Mouse (Mus musculus): Measurements from ENCODE around the gene Fgf15. TPM values are rescaled to one million over a fixed set of nuclear protein-coding genes. Genes with fewer than 3 reads are reported as not detected.
"Not testable (repeated sequence)": the region's sequence is repeated elsewhere in the genome, so short reads cannot be mapped to it uniquely, and the experiment has no call there.

Fgf15 gene
- polyA plus RNA-seq, 1 experiment from 2014 or later, result 0.35 TPM

DNA sequence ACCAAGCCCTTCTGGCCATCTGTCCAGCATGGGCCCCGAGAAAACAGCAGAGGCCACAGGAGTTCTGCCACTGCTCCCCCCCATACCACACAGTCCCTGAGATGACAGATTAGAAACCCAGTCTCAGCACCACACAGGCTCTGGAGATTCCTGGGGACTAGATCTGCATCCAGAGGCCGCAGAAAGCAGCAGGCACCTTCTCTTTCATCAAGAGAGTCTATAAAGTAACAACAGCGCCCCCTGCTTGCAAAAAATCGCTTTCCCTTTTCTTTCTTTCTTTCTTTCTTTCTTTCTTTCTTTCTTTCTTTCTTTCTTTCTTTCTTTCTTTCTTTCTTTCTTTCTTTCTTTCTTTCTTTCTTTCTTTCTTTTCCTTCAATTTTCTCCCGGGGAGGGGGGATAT lies 2.1 kb upstream of the Fgf15 start:
- no peak overlapping the region for H3K27ac ChIP-seq
- H3K36me3 ChIP-seq, result no peaks in the 10 kb centered on the region
- peaks cover 84% of the 10 kb centered on the region for H3K27me3 ChIP-seq (ENCODE audit: low read depth, poor library complexity, severe bottlenecking)
- peak; percentile 49 for DNase-seq (ENCODE audit: low spot score)
- no peak overlapping the region for H3K4me3 ChIP-seq
- H3K9me3 ChIP-seq (replicated peaks), result no peaks in the 10 kb centered on the region
- H3K4me1 ChIP-seq, result peaks cover 27% of the 10 kb centered on the region
- WGBS, result 2% methylated on average over 5 of the region's 5 CpGs

- H3K27ac ChIP-seq, result no peak overlapping the region
- WGBS, result 5% methylated on average over 4 of the region's 4 CpGs
- peak overlapping the region; percentile 56; the same call in 1 of the 2 replicates for H3K4me3 ChIP-seq
- H3K9me3 ChIP-seq (replicated peaks), result no peaks in the 10 kb centered on the region
- H3K36me3 ChIP-seq, result no peaks in the 10 kb centered on the region
- H3K4me1 ChIP-seq, result peaks cover 27% of the 10 kb centered on the region
- peaks cover 84% of the 10 kb centered on the region for H3K27me3 ChIP-seq (ENCODE audit: low read depth, poor library complexity, severe bottlenecking)
- DNase-seq (ENCODE audit: low spot score), result peak; percentile 42
These were observed 1.6 kb upstream of the Fgf15 start for GRCm38 (mm10) chr7:144894706-144895105.

DNA sequence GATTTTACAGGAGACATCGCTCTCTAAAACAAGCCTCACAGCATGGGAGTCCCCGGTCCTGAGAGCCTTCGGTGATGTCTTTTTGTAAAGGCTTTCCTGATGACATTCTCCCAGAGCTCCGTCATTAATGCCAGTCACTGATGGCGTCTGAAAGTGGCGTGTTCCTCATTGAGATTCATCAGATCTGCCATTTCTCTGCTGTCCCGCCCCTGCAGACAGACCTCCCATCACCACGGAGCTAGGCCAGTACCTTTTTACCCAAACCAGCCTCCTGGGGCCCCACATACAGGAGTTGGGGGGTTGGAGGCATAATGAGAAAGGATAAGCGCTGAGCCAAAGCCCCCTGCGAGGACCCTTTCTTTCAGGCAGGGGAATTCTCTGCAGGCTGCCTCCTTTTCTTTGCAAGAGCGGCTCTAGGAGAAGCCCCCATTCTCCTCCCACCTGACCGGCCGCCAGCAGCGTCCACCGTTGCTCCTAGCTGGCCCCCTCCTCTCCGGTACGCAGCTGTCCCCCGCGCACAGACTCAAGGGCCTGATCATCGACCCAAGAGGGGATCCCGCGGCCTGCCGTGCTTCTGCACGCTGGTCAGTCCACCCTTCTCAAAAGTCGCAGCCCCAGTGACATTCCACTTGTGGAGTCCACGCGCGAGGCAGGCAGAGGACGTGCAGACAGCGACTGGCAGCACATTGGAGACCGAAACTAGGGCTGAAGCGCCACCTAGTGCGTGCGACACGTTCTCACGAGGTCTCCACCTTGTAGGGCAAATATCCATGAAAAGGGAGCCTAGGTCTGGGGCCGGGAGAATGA lies 823 bp upstream of the Fgf15 start:
- under 1% methylated on average over 37 of the region's 37 CpGs for WGBS

DNA sequence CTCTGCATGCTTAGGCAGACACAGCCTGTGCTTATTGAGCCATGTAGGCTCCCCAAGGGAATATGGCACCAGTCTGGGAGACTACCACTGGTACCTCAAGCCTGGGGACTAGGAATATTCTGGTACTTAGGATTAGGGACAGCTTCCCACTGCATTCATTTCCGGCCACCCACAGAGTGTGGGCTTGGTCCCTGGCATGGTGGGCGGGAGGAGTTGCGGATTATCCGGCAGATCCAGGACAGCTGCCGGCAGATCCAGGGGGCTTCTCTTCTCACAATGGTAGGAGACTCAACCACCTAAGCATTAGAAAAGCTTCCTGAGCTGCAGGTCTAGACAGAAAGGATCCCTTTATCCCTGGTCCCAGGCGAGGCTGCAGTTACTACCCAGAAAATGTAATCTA lies 2.2 kb downstream of the Fgf15 start:
- Histone ChIP-seq H3K4me3 (no peak overlapping the region), H3K9me3 (replicated peaks) (no peaks in the 10 kb centered on the region), H3K36me3 (no peaks in the 10 kb centered on the region), H3K27ac (no peak overlapping the region), H3K4me1 (peaks cover 27% of the 10 kb centered on the region), H3K27me3 (ENCODE audit: low read depth, poor library complexity, severe bottlenecking) (peaks cover 79% of the 10 kb centered on the region)
- 50% methylated on average over 6 of the region's 6 CpGs for WGBS
- DNase-seq (ENCODE audit: low spot score), result no peak

More for the DNA sequence above, 823 bp upstream of the Fgf15 start:
- no peaks in the 10 kb centered on the region for H3K9me3 ChIP-seq (replicated peaks)
- H3K4me3 ChIP-seq, result peak overlapping the region; percentile 56
- DNase-seq (ENCODE audit: low spot score), result peak; percentile 83
- peaks cover 27% of the 10 kb centered on the region for H3K4me1 ChIP-seq
- H3K27ac ChIP-seq, result 0 out of 2 replicates have a peak overlapping the region, but pooled peaks have one; percentile 34
- H3K27me3 ChIP-seq (ENCODE audit: low read depth, poor library complexity, severe bottlenecking), result peaks cover 84% of the 10 kb centered on the region
- no peaks in the 10 kb centered on the region for H3K36me3 ChIP-seq

GRCm38 (mm10) chr7:144905514-144905913 lies 9.2 kb downstream of the Fgf15 start:
- WGBS, result 90% methylated on average over 3 of the region's 3 CpGs
- peaks cover 17% of the 10 kb centered on the region; the same call in 1 of the 2 replicates for H3K27me3 ChIP-seq (ENCODE audit: low read depth, poor library complexity, severe bottlenecking)
- not testable (repeated sequence) for H3K9me3 ChIP-seq (replicated peaks); DNase-seq (ENCODE audit: low spot score); H3K4me3 ChIP-seq; H3K4me1 ChIP-seq; H3K27ac ChIP-seq; H3K36me3 ChIP-seq

DNA sequence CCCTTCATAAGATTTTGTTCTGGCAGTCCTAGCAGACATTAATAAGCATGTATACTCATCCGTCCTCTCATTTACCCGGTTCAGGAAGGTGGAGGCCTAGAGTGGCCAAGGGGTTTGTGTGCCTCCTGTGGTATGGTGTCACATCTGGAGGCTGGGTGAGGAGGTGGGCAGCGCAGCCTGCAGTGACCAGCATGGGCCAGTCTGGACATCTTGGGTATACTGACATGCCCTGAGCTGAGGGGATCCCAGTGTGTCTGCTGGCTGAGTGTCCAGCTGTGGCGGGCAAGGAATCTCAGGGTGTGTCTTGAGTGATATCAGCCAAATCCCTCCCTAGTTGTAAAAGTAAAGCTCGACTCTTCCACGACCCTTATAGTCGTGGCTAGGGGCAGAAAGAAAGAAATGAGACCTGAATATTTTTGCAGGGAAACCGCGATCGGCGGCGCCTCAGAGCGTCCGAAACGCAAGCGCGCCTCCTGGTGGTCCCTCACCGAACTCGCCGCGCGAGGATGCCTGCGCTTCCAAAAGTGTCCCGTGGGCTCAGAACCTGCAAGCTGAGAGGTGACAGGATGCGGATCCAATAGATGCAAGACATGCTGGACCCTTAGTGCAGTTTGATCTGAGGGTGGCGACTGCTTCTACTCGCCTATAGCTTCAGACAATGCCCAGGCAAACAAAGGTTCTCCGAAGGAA lies 10.5 kb downstream of the Fgf15 start:
- H3K36me3 ChIP-seq, result no peaks in the 10 kb centered on the region
- peak; percentile 87 for DNase-seq (ENCODE audit: low spot score)
- peak overlapping the region; percentile 23; the same call in 1 of the 2 replicates for H3K4me3 ChIP-seq
- H3K9me3 ChIP-seq (replicated peaks), result no peaks in the 10 kb centered on the region
- no peak overlapping the region for H3K27ac ChIP-seq
- H3K4me1 ChIP-seq, result peaks cover 4% of the 10 kb centered on the region; the same call in 1 of the 2 replicates
- WGBS, result 12% methylated on average over 28 of the region's 28 CpGs
- H3K27me3 ChIP-seq (ENCODE audit: low read depth, poor library complexity, severe bottlenecking), result 0 out of 2 replicates have a peak, but pooled peaks cover 5% of the 10 kb centered on the region

GRCm38 (mm10) chr7:144907793-144908192 lies 11.5 kb downstream of the Fgf15 start:
- H3K36me3 ChIP-seq, result no peaks in the 10 kb centered on the region
- H3K4me3 ChIP-seq, result no peak overlapping the region
- DNase-seq (ENCODE audit: low spot score), result no peak
- H3K9me3 ChIP-seq (replicated peaks), result no peaks in the 10 kb centered on the region
- 14% methylated on average over 8 of the region's 8 CpGs for WGBS
- H3K4me1 ChIP-seq, result peaks cover 4% of the 10 kb centered on the region; the same call in 1 of the 2 replicates
- H3K27ac ChIP-seq, result no peak overlapping the region
- 0 out of 2 replicates have a peak, but pooled peaks cover 5% of the 10 kb centered on the region for H3K27me3 ChIP-seq (ENCODE audit: low read depth, poor library complexity, severe bottlenecking)

- Histone ChIP-seq H3K4me3 (no peak overlapping the region), H3K36me3 (no peaks in the 10 kb centered on the region), H3K27ac (no peak overlapping the region), H3K4me1 (peaks cover 4% of the 10 kb centered on the region; the same call in 1 of the 2 replicates), H3K9me3 (replicated peaks) (no peaks in the 10 kb centered on the region), H3K27me3 (ENCODE audit: low read depth, poor library complexity, severe bottlenecking) (0 out of 2 replicates have a peak, but pooled peaks cover 5% of the 10 kb centered on the region)
- DNase-seq (ENCODE audit: low spot score), result no peak
- WGBS, result 28% methylated on average over 7 of the region's 7 CpGs
These were observed 12.4 kb downstream of the Fgf15 start for GRCm38 (mm10) chr7:144908705-144909104.

DNA sequence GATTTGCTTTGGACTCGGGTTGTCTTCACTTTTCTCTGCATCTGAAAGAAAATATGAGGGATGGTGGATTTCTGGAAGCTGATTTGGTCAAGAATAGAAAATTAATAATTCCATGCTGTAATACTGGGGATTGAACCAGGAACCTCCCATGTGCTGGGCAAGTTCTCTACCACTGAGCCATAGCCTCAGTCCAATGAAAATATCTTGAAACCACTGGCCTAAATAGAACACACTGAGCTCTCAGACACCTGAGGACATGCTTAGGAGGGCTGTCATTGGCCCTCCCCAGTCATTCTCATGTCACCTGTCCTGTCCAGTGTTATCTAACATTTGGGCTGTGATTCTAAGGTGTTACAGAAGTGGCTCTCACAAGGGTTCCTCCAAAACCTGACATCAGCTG lies 14.8 kb downstream of the Fgf15 start:
- Histone ChIP-seq H3K27me3 (ENCODE audit: low read depth, poor library complexity, severe bottlenecking) (0 out of 2 replicates have a peak, but pooled peaks cover 5% of the 10 kb centered on the region), H3K4me1 (peaks cover 13% of the 10 kb centered on the region), H3K27ac (no peak overlapping the region), H3K36me3 (no peaks in the 10 kb centered on the region), H3K4me3 (no peak overlapping the region), H3K9me3 (replicated peaks) (no peaks in the 10 kb centered on the region)
- WGBS, result 80% methylated on average over 1 of the region's 1 CpGs
- no peak for DNase-seq (ENCODE audit: low spot score)

DNA sequence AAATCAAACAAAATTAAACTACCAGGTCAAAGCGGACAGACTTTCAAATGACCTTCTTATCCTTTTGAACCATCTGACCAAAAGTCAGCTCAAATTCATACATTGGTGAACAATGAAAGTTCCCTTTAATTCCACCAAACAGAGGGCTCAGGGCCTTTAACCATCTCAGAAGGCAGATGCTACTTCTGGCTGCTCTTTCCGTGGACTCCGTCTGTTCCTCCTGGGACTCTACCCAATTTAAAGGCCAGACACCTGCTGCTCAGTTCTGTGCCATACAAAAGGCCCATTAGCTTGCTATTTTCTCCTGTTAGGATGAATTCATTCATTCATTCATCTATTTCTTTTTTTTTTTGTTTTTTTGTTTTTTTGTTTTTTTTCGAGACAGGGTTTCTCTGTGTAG lies 16.6 kb downstream of the Fgf15 start:
- Histone ChIP-seq H3K27ac (no peak overlapping the region), H3K27me3 (ENCODE audit: low read depth, poor library complexity, severe bottlenecking) (0 out of 2 replicates have a peak, but pooled peaks cover 5% of the 10 kb centered on the region), H3K36me3 (0 out of 2 replicates have a peak, but pooled peaks cover 5% of the 10 kb centered on the region), H3K4me3 (no peak overlapping the region), H3K9me3 (replicated peaks) (no peaks in the 10 kb centered on the region), H3K4me1 (peaks cover 10% of the 10 kb centered on the region)
- no peak for DNase-seq (ENCODE audit: low spot score)
- 83% methylated on average over 4 of the region's 4 CpGs for WGBS

DNA sequence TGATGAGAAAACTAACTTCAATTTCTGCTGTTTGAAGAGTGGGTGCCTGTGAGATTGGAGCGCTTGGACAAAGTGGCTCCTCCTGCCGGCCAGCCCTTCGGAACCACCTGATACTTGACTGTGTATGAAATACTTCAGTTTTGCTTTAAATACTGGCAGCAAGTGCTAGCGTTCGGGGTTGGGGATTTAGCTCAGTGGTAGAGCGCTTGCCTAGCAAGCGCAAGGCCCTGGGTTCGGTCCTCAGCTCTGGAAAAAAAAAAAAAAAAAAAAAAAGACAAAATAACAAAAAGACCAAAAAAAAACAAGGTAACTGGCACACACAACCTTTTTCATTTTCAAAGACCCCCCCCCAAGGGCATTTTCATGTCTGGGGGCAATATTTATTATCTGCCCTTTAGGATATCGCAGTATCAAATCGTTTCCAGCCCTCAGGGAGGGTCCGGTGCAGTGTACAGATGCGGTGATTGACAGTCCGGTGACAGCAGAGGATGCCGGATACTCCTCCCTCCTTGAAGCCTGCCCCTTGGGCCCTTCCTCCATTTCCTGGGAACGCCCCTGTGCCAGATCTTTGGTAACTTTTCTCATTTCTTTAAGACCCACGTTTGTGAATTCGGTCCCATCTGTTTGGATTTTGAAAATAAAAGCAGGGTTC lies 18.1 kb downstream of the Fgf15 start:
- WGBS, result 10% methylated on average over 17 of the region's 17 CpGs
- peak overlapping the region; percentile 86 for H3K27ac ChIP-seq
- no peaks in the 10 kb centered on the region for H3K27me3 ChIP-seq (ENCODE audit: low read depth, poor library complexity, severe bottlenecking)
- no peak for DNase-seq (ENCODE audit: low spot score)
- H3K4me1 ChIP-seq, result peaks cover 10% of the 10 kb centered on the region
- H3K36me3 ChIP-seq, result peaks cover 18% of the 10 kb centered on the region
- H3K4me3 ChIP-seq, result peak overlapping the region; percentile 93
- no peaks in the 10 kb centered on the region for H3K9me3 ChIP-seq (replicated peaks)

DNA sequence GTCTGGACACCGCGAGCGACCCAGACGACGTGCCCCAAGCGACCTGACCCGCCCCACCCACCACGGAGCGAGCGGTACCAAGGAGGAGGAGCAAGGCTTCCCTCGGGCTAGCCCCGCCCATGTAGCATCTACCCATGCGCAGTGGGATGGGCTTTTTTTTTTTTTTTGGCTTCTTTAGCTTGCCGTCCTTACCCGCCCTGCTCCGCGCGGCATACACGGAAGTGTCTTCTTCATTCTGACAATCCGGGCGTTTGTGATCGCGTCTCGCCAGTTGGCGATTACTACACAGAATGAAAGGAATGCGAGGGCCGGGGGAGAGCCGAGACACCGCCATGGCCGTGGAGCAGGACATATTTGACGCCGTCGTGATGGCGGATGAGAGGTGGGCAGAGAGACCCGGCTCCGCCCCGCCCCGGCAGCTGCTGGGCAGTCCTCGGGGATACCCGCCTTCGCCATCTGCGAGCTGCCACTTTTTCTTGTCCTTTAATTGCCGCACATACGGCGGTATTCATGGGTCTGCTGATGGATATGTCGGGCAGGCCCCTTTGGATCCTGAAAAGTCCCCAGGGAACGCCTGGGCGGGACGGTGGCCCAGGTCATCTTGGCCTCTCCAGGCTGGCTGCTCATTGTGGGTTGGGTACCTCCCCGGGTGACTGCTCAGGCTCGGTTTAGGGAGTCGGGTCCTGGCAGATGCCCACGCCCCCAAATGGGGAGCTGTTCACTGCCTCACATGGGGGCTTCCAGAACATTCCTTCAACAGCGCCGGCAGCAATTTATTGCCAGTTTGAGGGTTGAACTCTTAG lies 18.8 kb downstream of the Fgf15 start, which contains the start of gene LTO1:
LTO1 (plus strand) TSS at position 153 of the 803 bp plus-strand sequence.
- WGBS, result under 1% methylated on average over 55 of the region's 55 CpGs
- peak within 1 kb of the TSS; percentile 86 for H3K27ac ChIP-seq
- H3K4me3 ChIP-seq, result peak within 1 kb of the TSS; percentile 93

More for the DNA sequence above, 18.8 kb downstream of the Fgf15 start, which contains the start of gene LTO1:
- DNase-seq (ENCODE audit: low spot score), result peak; percentile 88
- Histone ChIP-seq H3K36me3 (peaks cover 26% of the 10 kb centered on the region), H3K4me1 (peaks cover 10% of the 10 kb centered on the region), H3K9me3 (replicated peaks) (no peaks in the 10 kb centered on the region), H3K27me3 (ENCODE audit: low read depth, poor library complexity, severe bottlenecking) (no peaks in the 10 kb centered on the region)

Measured in limb, embryonic 10.5 days (tissue).